Mouse (Mus musculus) forebrain, embryonic 11.5 days (tissue): ENCODE measurements around the gene Arhgap24. TPM values are rescaled to one million over a fixed set of nuclear protein-coding genes. Genes with fewer than 3 reads are reported as not detected.
"Not testable (repeated sequence)": the region's sequence is repeated elsewhere in the genome, so short reads cannot be mapped to it uniquely, and the experiment has no call there.

Experiments used
- ATAC-seq: fragments of 200-750 bp; cut with Nextera tagmentation; replicated peaks from 2 replicates; pipeline ENCODE4 v1.8.0; 2017; ENCODE audit warnings: moderate TSS enrichment; ENCODE audit not compliant: low FRiP score
- DNase-seq: peaks from one replicate; pipeline ENCODE4 v3.0.0-alpha.2; 2017; ENCODE audit warnings: low spot score
- H3K27ac ChIP-seq: fragments of 300-500 bp; sonication (generic); 2 replicates; pipeline ENCODE4 v1.5.1; 2014; ENCODE audit warnings: low read depth, low read length
- H3K27me3 ChIP-seq: fragments of 300-500 bp; sonication (generic); 2 replicates; pipeline ENCODE4 v1.6.1; 2014; ENCODE audit warnings: mild to moderate bottlenecking, low read length, mixed read lengths; ENCODE audit not compliant: control insufficient read depth, insufficient read depth
- H3K36me3 ChIP-seq: fragments of 300-500 bp; sonication (generic); 2 replicates; pipeline ENCODE4 v1.6.1; 2014; ENCODE audit warnings: mild to moderate bottlenecking, low read length, moderate library complexity, mixed read lengths; ENCODE audit not compliant: control insufficient read depth, insufficient read depth
- H3K4me1 ChIP-seq: fragments of 300-500 bp; sonication (generic); replicated peaks from 2 replicates; pipeline ENCODE4 v1.6.1; 2014; ENCODE audit warnings: low read length, mixed read lengths; ENCODE audit not compliant: control insufficient read depth, insufficient read depth
- H3K4me2 ChIP-seq: fragments of 300-500 bp; sonication (generic); 2 replicates; pipeline ENCODE4 v1.6.1; 2014; ENCODE audit warnings: low read depth, mild to moderate bottlenecking, low read length, moderate library complexity, mixed read lengths; ENCODE audit not compliant: severe bottlenecking
- H3K4me3 ChIP-seq: fragments of 300-500 bp; sonication (generic); 2 replicates; pipeline ENCODE4 v1.5.1; 2014; ENCODE audit warnings: low read depth, low read length
- H3K9ac ChIP-seq: fragments of 300-500 bp; sonication (generic); 2 replicates; pipeline ENCODE4 v1.6.1; 2014; ENCODE audit warnings: low read length
- H3K9me3 ChIP-seq: fragments of 300-500 bp; sonication (generic); 2 replicates; pipeline ENCODE4 v1.6.1; 2016; ENCODE audit warnings: low read length, mixed read lengths; ENCODE audit not compliant: control insufficient read depth
- WGBS: fragments of 180-500 bp; shearing (Covaris S2); extraction: QIAGEN DNeasy Blood & Tissue Kit; methylation state at CpG from one replicate; pipeline ENCODE4 v1.1.7; 2014; 5-methylcytosine and 5-hydroxymethylcytosine counted together
- polyA plus RNA-seq: library from polyadenylated mRNA; unstranded; fragments of >200 nt; fragmentation: Nextera tagmentation; extraction: Ambion mirVana; gene quantifications from 2 replicates; pipeline ENCODE4 v1.2.1, GENCODE M21; 2014

The Arhgap24 gene
- polyA plus RNA-seq, 1 experiment from 2014 or later, result 1.9 TPM

- Histone ChIP-seq H3K4me3 (no peak overlapping the region), H3K36me3 (no peaks in the 10 kb centered on the region), H3K9me3 (no peaks in the 10 kb centered on the region), H3K4me1 (no peaks in the 10 kb centered on the region), H3K27me3 (no peaks in the 10 kb centered on the region), H3K9ac (no peak overlapping the region), H3K4me2 (no peak overlapping the region), H3K27ac (no peak overlapping the region)
- DNase-seq, result no peak
- ATAC-seq, result no peak
- WGBS, result 86% methylated on average over 9 of the region's 9 CpGs
Measured at GRCm38 (mm10) chr5:102903487-102903886, 422.3 kb downstream of the Arhgap24 start.

GRCm38 (mm10) chr5:102904066-102904465 is 422.9 kb downstream of the Arhgap24 start:
- Histone ChIP-seq H3K27me3 (no peaks in the 10 kb centered on the region), H3K4me3 (no peak overlapping the region), H3K36me3 (no peaks in the 10 kb centered on the region), H3K4me1 (no peaks in the 10 kb centered on the region), H3K9ac (no peak overlapping the region), H3K4me2 (no peak overlapping the region), H3K27ac (no peak overlapping the region), H3K9me3 (no peaks in the 10 kb centered on the region)
- DNase-seq (no peak), ATAC-seq (no peak)
- 88% methylated on average over 12 of the region's 12 CpGs for WGBS

- 52% methylated on average over 13 of the region's 13 CpGs for WGBS
- H3K27me3 ChIP-seq, result no peaks in the 10 kb centered on the region
- H3K4me2 ChIP-seq, result no peak overlapping the region
- no peak overlapping the region for H3K27ac ChIP-seq
- ATAC-seq (no peak), DNase-seq (no peak)
- H3K9me3 ChIP-seq, result no peaks in the 10 kb centered on the region
- no peak overlapping the region for H3K9ac ChIP-seq
- no peak overlapping the region for H3K4me3 ChIP-seq
- H3K36me3 ChIP-seq, result no peaks in the 10 kb centered on the region
- H3K4me1 ChIP-seq, result no peaks in the 10 kb centered on the region
Measured at GRCm38 (mm10) chr5:102905441-102906211, 424.4 kb downstream of the Arhgap24 start.

- DNase-seq (no peak), ATAC-seq (no peak)
- Histone ChIP-seq H3K27me3 (no peaks in the 10 kb centered on the region), H3K9me3 (no peaks in the 10 kb centered on the region), H3K27ac (no peak overlapping the region), H3K9ac (no peak overlapping the region), H3K4me2 (no peak overlapping the region), H3K36me3 (no peaks in the 10 kb centered on the region), H3K4me1 (no peaks in the 10 kb centered on the region), H3K4me3 (no peak overlapping the region)
- 86% methylated on average over 2 of the region's 2 CpGs for WGBS
Measured at GRCm38 (mm10) chr5:102920199-102920598, 439.0 kb downstream of the Arhgap24 start.

- H3K9me3 ChIP-seq, result no peaks in the 10 kb centered on the region
- no peak for ATAC-seq
- no peak overlapping the region for H3K27ac ChIP-seq
- no peak overlapping the region for H3K4me2 ChIP-seq
- H3K27me3 ChIP-seq, result no peaks in the 10 kb centered on the region
- H3K4me3 ChIP-seq, result no peak overlapping the region
- H3K9ac ChIP-seq, result no peak overlapping the region
- DNase-seq, result peak; percentile 39
- no peaks in the 10 kb centered on the region for H3K4me1 ChIP-seq
- WGBS, result 82% methylated on average over 5 of the region's 5 CpGs
- no peaks in the 10 kb centered on the region for H3K36me3 ChIP-seq
Measured at GRCm38 (mm10) chr5:102926786-102927185, 445.6 kb downstream of the Arhgap24 start.

- no peak overlapping the region for H3K4me3 ChIP-seq
- H3K4me2 ChIP-seq, result no peak overlapping the region
- no peaks in the 10 kb centered on the region for H3K27me3 ChIP-seq
- H3K9me3 ChIP-seq, result no peaks in the 10 kb centered on the region
- no peaks in the 10 kb centered on the region for H3K36me3 ChIP-seq
- no peak overlapping the region for H3K9ac ChIP-seq
- ATAC-seq (no peak), DNase-seq (no peak)
- no peaks in the 10 kb centered on the region for H3K4me1 ChIP-seq
- 65% methylated on average over 6 of the region's 6 CpGs for WGBS
- H3K27ac ChIP-seq, result no peak overlapping the region
Measured at GRCm38 (mm10) chr5:102930161-102930560, 449.0 kb downstream of the Arhgap24 start.

- peak; percentile 30 for DNase-seq
- H3K36me3 ChIP-seq, ATAC-seq, H3K4me1 ChIP-seq, H3K9me3 ChIP-seq, H3K4me2 ChIP-seq, H3K4me3 ChIP-seq, H3K27me3 ChIP-seq, H3K9ac ChIP-seq, H3K27ac ChIP-seq: not testable (repeated sequence)
- 85% methylated on average over 17 of the region's 17 CpGs for WGBS
Measured at GRCm38 (mm10) chr5:102943864-102944630, 462.9 kb downstream of the Arhgap24 start.

GRCm38 (mm10) chr5:102946625-102947024 is 465.4 kb downstream of the Arhgap24 start:
- no peaks in the 10 kb centered on the region for H3K9me3 ChIP-seq
- H3K27me3 ChIP-seq, result no peaks in the 10 kb centered on the region
- H3K27ac ChIP-seq, result no peak overlapping the region
- H3K9ac ChIP-seq, result no peak overlapping the region
- no peaks in the 10 kb centered on the region for H3K36me3 ChIP-seq
- no peaks in the 10 kb centered on the region for H3K4me1 ChIP-seq
- DNase-seq (no peak), ATAC-seq (no peak)
- no peak overlapping the region for H3K4me2 ChIP-seq
- 94% methylated on average over 8 of the region's 8 CpGs for WGBS
- H3K4me3 ChIP-seq, result no peak overlapping the region
